Mouse (Mus musculus): ENCODE measurements around the gene Ly6g5b. TPM values are rescaled to one million over a fixed set of nuclear protein-coding genes. Genes with fewer than 3 reads are reported as not detected.

The Ly6g5b gene
- polyA plus RNA-seq, 1 experiment from 2014 or later, result 0.55 TPM

Other genes starting within 250 kb of the Ly6g5b start
- gene Zbtb12, start 235.9 kb downstream of the Ly6g5b start, polyA plus RNA-seq (2014; fragmentation: Illumina TruSeq; extraction: RNeasy Lipid Tissue Mini Kit (QIAGEN cat#74804); ENCODE audit: insufficient read depth, low read depth, low replicate concordance), result 4.5 TPM
- gene Gm20547, start 233.4 kb downstream of the Ly6g5b start, polyA plus RNA-seq (2014; fragmentation: Illumina TruSeq; extraction: RNeasy Lipid Tissue Mini Kit (QIAGEN cat#74804); ENCODE audit: insufficient read depth, low read depth, low replicate concordance), result not detected
- gene C2, start 217.2 kb downstream of the Ly6g5b start, polyA plus RNA-seq (2014; fragmentation: Illumina TruSeq; extraction: RNeasy Lipid Tissue Mini Kit (QIAGEN cat#74804); ENCODE audit: insufficient read depth, low read depth, low replicate concordance), result 24.6 TPM
- gene Ehmt2, start 217.0 kb downstream of the Ly6g5b start, polyA plus RNA-seq (2014; fragmentation: Illumina TruSeq; extraction: RNeasy Lipid Tissue Mini Kit (QIAGEN cat#74804); ENCODE audit: insufficient read depth, low read depth, low replicate concordance), result 39.7 TPM
- 9.2 TPM for gene Slc44a4, start 201.0 kb downstream of the Ly6g5b start, polyA plus RNA-seq (2014; fragmentation: Illumina TruSeq; extraction: RNeasy Lipid Tissue Mini Kit (QIAGEN cat#74804); ENCODE audit: insufficient read depth, low read depth, low replicate concordance)
- 22.0 TPM for gene Neu1, start 184.2 kb downstream of the Ly6g5b start, polyA plus RNA-seq (2014; fragmentation: Illumina TruSeq; extraction: RNeasy Lipid Tissue Mini Kit (QIAGEN cat#74804); ENCODE audit: insufficient read depth, low read depth, low replicate concordance)
- gene Hspa1b, start 156.2 kb downstream of the Ly6g5b start, polyA plus RNA-seq (2014; fragmentation: Illumina TruSeq; extraction: RNeasy Lipid Tissue Mini Kit (QIAGEN cat#74804); ENCODE audit: insufficient read depth, low read depth, low replicate concordance), result 18.0 TPM
- not detected for gene Gm20481, start 145.5 kb downstream of the Ly6g5b start, polyA plus RNA-seq (2014; fragmentation: Illumina TruSeq; extraction: RNeasy Lipid Tissue Mini Kit (QIAGEN cat#74804); ENCODE audit: insufficient read depth, low read depth, low replicate concordance)
- gene Hspa1a, start 143.3 kb downstream of the Ly6g5b start, polyA plus RNA-seq (2014; fragmentation: Illumina TruSeq; extraction: RNeasy Lipid Tissue Mini Kit (QIAGEN cat#74804); ENCODE audit: insufficient read depth, low read depth, low replicate concordance), result 15.5 TPM
- 1.2 TPM for gene Hspa1l, start 142.7 kb downstream of the Ly6g5b start, polyA plus RNA-seq (2014; fragmentation: Illumina TruSeq; extraction: RNeasy Lipid Tissue Mini Kit (QIAGEN cat#74804); ENCODE audit: insufficient read depth, low read depth, low replicate concordance)
- 34.0 TPM for gene Lsm2, start 133.6 kb downstream of the Ly6g5b start, polyA plus RNA-seq (2014; fragmentation: Illumina TruSeq; extraction: RNeasy Lipid Tissue Mini Kit (QIAGEN cat#74804); ENCODE audit: insufficient read depth, low read depth, low replicate concordance)
- gene Vars, start 114.4 kb downstream of the Ly6g5b start, polyA plus RNA-seq (2014; fragmentation: Illumina TruSeq; extraction: RNeasy Lipid Tissue Mini Kit (QIAGEN cat#74804); ENCODE audit: insufficient read depth, low read depth, low replicate concordance), result 25.7 TPM
- gene Vwa7, start 98.8 kb downstream of the Ly6g5b start, polyA plus RNA-seq (2014; fragmentation: Illumina TruSeq; extraction: RNeasy Lipid Tissue Mini Kit (QIAGEN cat#74804); ENCODE audit: insufficient read depth, low read depth, low replicate concordance), result 0.74 TPM
- 1.3 TPM for gene Sapcd1, start 87.4 kb downstream of the Ly6g5b start, polyA plus RNA-seq (2014; fragmentation: Illumina TruSeq; extraction: RNeasy Lipid Tissue Mini Kit (QIAGEN cat#74804); ENCODE audit: insufficient read depth, low read depth, low replicate concordance)
- gene Msh5, start 68.7 kb downstream of the Ly6g5b start, polyA plus RNA-seq (2014; fragmentation: Illumina TruSeq; extraction: RNeasy Lipid Tissue Mini Kit (QIAGEN cat#74804); ENCODE audit: insufficient read depth, low read depth, low replicate concordance), result 3.1 TPM
- 242 TPM for gene Clic1, start 65.5 kb downstream of the Ly6g5b start, polyA plus RNA-seq (2014; fragmentation: Illumina TruSeq; extraction: RNeasy Lipid Tissue Mini Kit (QIAGEN cat#74804); ENCODE audit: insufficient read depth, low read depth, low replicate concordance)
- 99.2 TPM for gene Ddah2, start 56.4 kb downstream of the Ly6g5b start, polyA plus RNA-seq (2014; fragmentation: Illumina TruSeq; extraction: RNeasy Lipid Tissue Mini Kit (QIAGEN cat#74804); ENCODE audit: insufficient read depth, low read depth, low replicate concordance)
- gene Ly6g6c, start 50.0 kb downstream of the Ly6g5b start, polyA plus RNA-seq (2014; fragmentation: Illumina TruSeq; extraction: RNeasy Lipid Tissue Mini Kit (QIAGEN cat#74804); ENCODE audit: insufficient read depth, low read depth, low replicate concordance), result 2.4 TPM
- 0.84 TPM for gene Mpig6b, start 49.2 kb downstream of the Ly6g5b start, polyA plus RNA-seq (2014; fragmentation: Illumina TruSeq; extraction: RNeasy Lipid Tissue Mini Kit (QIAGEN cat#74804); ENCODE audit: insufficient read depth, low read depth, low replicate concordance)
- 1.4 TPM for gene Ly6g6e, start 38.5 kb downstream of the Ly6g5b start, polyA plus RNA-seq (2014; fragmentation: Illumina TruSeq; extraction: RNeasy Lipid Tissue Mini Kit (QIAGEN cat#74804); ENCODE audit: insufficient read depth, low read depth, low replicate concordance)
- gene Ly6g6d, start 37.4 kb downstream of the Ly6g5b start, polyA plus RNA-seq (2014; fragmentation: Illumina TruSeq; extraction: RNeasy Lipid Tissue Mini Kit (QIAGEN cat#74804); ENCODE audit: insufficient read depth, low read depth, low replicate concordance), result 13.1 TPM
- gene Ly6g6f, start 29.8 kb downstream of the Ly6g5b start, polyA plus RNA-seq (2014; fragmentation: Illumina TruSeq; extraction: RNeasy Lipid Tissue Mini Kit (QIAGEN cat#74804); ENCODE audit: insufficient read depth, low read depth, low replicate concordance), result not detected
- 72.3 TPM for gene Abhd16a, start 26.2 kb downstream of the Ly6g5b start, polyA plus RNA-seq (2014; fragmentation: Illumina TruSeq; extraction: RNeasy Lipid Tissue Mini Kit (QIAGEN cat#74804); ENCODE audit: insufficient read depth, low read depth, low replicate concordance)
- not detected for gene Ly6g5c, start 7.1 kb downstream of the Ly6g5b start, polyA plus RNA-seq (2014; fragmentation: Illumina TruSeq; extraction: RNeasy Lipid Tissue Mini Kit (QIAGEN cat#74804); ENCODE audit: insufficient read depth, low read depth, low replicate concordance)
- 23.7 TPM for gene Gpank1, start 6.0 kb upstream of the Ly6g5b start, polyA plus RNA-seq (2014; fragmentation: Illumina TruSeq; extraction: RNeasy Lipid Tissue Mini Kit (QIAGEN cat#74804); ENCODE audit: insufficient read depth, low read depth, low replicate concordance)
- 116 TPM for gene Csnk2b, start 6.6 kb upstream of the Ly6g5b start, polyA plus RNA-seq (2014; fragmentation: Illumina TruSeq; extraction: RNeasy Lipid Tissue Mini Kit (QIAGEN cat#74804); ENCODE audit: insufficient read depth, low read depth, low replicate concordance)
- 11.1 TPM for gene D17H6S53E, start 10.9 kb upstream of the Ly6g5b start, polyA plus RNA-seq (2014; fragmentation: Illumina TruSeq; extraction: RNeasy Lipid Tissue Mini Kit (QIAGEN cat#74804); ENCODE audit: insufficient read depth, low read depth, low replicate concordance)
- not detected for gene Apom, start 16.6 kb upstream of the Ly6g5b start, polyA plus RNA-seq (2014; fragmentation: Illumina TruSeq; extraction: RNeasy Lipid Tissue Mini Kit (QIAGEN cat#74804); ENCODE audit: insufficient read depth, low read depth, low replicate concordance)
- gene Bag6, start 19.8 kb upstream of the Ly6g5b start, polyA plus RNA-seq (2014; fragmentation: Illumina TruSeq; extraction: RNeasy Lipid Tissue Mini Kit (QIAGEN cat#74804); ENCODE audit: insufficient read depth, low read depth, low replicate concordance), result 66.8 TPM
- 149 TPM for gene Prrc2a, start 49.5 kb upstream of the Ly6g5b start, polyA plus RNA-seq (2014; fragmentation: Illumina TruSeq; extraction: RNeasy Lipid Tissue Mini Kit (QIAGEN cat#74804); ENCODE audit: insufficient read depth, low read depth, low replicate concordance)
- gene Aif1, start 60.6 kb upstream of the Ly6g5b start, polyA plus RNA-seq (2014; fragmentation: Illumina TruSeq; extraction: RNeasy Lipid Tissue Mini Kit (QIAGEN cat#74804); ENCODE audit: insufficient read depth, low read depth, low replicate concordance), result 14.2 TPM
- 56.7 TPM for gene Lst1, start 73.0 kb upstream of the Ly6g5b start, polyA plus RNA-seq (2014; fragmentation: Illumina TruSeq; extraction: RNeasy Lipid Tissue Mini Kit (QIAGEN cat#74804); ENCODE audit: insufficient read depth, low read depth, low replicate concordance)
- 46.6 TPM for gene Ltb, start 79.0 kb upstream of the Ly6g5b start, polyA plus RNA-seq (2014; fragmentation: Illumina TruSeq; extraction: RNeasy Lipid Tissue Mini Kit (QIAGEN cat#74804); ENCODE audit: insufficient read depth, low read depth, low replicate concordance)
- gene Tnf, start 86.6 kb upstream of the Ly6g5b start, polyA plus RNA-seq (2014; fragmentation: Illumina TruSeq; extraction: RNeasy Lipid Tissue Mini Kit (QIAGEN cat#74804); ENCODE audit: insufficient read depth, low read depth, low replicate concordance), result 1.2 TPM
- 0.62 TPM for gene Lta, start 89.9 kb upstream of the Ly6g5b start, polyA plus RNA-seq (2014; fragmentation: Illumina TruSeq; extraction: RNeasy Lipid Tissue Mini Kit (QIAGEN cat#74804); ENCODE audit: insufficient read depth, low read depth, low replicate concordance)
- not detected for gene Gm16181, start 105.4 kb upstream of the Ly6g5b start, polyA plus RNA-seq (2014; fragmentation: Illumina TruSeq; extraction: RNeasy Lipid Tissue Mini Kit (QIAGEN cat#74804); ENCODE audit: insufficient read depth, low read depth, low replicate concordance)
- 3.0 TPM for gene Atp6v1g2, start 118.2 kb upstream of the Ly6g5b start, polyA plus RNA-seq (2014; fragmentation: Illumina TruSeq; extraction: RNeasy Lipid Tissue Mini Kit (QIAGEN cat#74804); ENCODE audit: insufficient read depth, low read depth, low replicate concordance)
- gene Nfkbil1, start 120.4 kb upstream of the Ly6g5b start, polyA plus RNA-seq (2014; fragmentation: Illumina TruSeq; extraction: RNeasy Lipid Tissue Mini Kit (QIAGEN cat#74804); ENCODE audit: insufficient read depth, low read depth, low replicate concordance), result 13.6 TPM
- 120 TPM for gene Ddx39b, start 126.3 kb upstream of the Ly6g5b start, polyA plus RNA-seq (2014; fragmentation: Illumina TruSeq; extraction: RNeasy Lipid Tissue Mini Kit (QIAGEN cat#74804); ENCODE audit: insufficient read depth, low read depth, low replicate concordance)
- gene H2-D1, start 147.3 kb upstream of the Ly6g5b start, polyA plus RNA-seq (2014; fragmentation: Illumina TruSeq; extraction: RNeasy Lipid Tissue Mini Kit (QIAGEN cat#74804); ENCODE audit: insufficient read depth, low read depth, low replicate concordance), result 887 TPM
- 0.72 TPM for gene H2-Q1, start 205.0 kb upstream of the Ly6g5b start, polyA plus RNA-seq (2014; fragmentation: Illumina TruSeq; extraction: RNeasy Lipid Tissue Mini Kit (QIAGEN cat#74804); ENCODE audit: insufficient read depth, low read depth, low replicate concordance)
- 8.2 TPM for gene H2-Q2, start 226.8 kb upstream of the Ly6g5b start, polyA plus RNA-seq (2014; fragmentation: Illumina TruSeq; extraction: RNeasy Lipid Tissue Mini Kit (QIAGEN cat#74804); ENCODE audit: insufficient read depth, low read depth, low replicate concordance)

All from lung, adult 10 weeks (tissue).